Mouse (Mus musculus): ENCODE data around the gene Ubxn7.
A peak's percentile ranks its signal among the peaks of the same experiment; 100 is the strongest.

Ubxn7 gene

GRCm38 (mm10) chr16:32384885-32385284, 52.8 kb downstream of the Ubxn7 start:
- no peak for DNase-seq

DNA sequence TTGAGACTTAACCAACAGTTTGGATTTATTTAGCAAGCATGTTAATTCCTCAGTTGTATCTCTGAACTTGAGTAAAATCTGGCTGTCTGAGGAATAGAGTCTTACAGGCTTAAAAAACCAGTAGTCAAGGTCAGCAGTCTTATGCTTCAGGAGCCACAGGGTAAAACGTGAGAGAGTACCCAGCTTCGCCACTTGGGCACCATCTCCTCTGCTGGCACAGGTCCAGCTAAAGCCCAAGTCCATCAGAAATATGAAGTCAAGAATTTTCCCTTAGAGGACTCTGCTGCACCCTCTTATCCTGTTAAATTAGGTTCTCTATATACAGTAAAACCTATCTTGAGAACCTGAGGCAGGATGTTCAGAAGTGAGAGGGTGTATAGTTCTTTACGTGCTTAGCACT, 54.8 kb downstream of the Ubxn7 start:
- DNase-seq: no peak

DNA sequence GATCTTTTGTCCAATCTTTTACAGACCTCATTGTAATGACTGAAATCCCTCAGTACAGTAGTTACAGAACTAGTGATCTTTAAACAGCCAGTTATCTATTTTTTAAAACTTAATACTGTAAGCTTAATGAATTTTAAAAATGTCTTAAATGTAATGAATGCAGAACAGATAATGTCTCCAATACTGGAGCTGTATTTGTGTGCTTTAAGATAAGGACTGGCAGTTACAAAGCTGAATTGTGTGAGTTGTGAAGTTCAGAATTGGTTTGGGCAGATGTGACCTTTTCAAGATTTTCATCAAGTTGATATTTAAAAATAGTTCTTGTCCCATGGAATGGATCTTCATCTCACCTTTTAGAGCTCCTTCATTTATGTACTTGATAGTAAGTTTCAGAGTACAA, 57.0 kb downstream of the Ubxn7 start:
- no peak for DNase-seq

GRCm38 (mm10) chr16:32389841-32390240, 57.8 kb downstream of the Ubxn7 start:
- DNase-seq: no peak

DNA sequence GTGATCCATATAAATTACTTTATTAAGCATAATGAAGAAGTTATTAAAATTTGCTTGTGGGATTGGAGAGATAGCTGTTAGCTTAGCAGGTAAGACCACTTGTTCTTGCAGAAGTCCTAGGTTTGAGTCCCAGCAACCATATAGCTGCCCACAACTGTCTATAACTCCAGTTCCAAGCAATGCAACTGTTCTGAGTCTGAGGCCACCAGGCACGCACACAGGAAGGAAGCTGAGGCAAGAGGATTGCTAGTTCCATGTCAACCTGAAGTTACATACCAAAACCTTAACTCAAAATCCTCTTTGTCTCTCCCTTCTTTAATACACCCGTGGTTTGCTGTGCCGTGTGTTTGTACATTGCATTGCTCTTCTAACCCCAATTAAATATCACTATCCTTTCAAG, 58.8 kb downstream of the Ubxn7 start:
- no peak for DNase-seq

- DNase-seq: no peak
These were observed 63.9 kb downstream of the Ubxn7 start for GRCm38 (mm10) chr16:32395679-32396540.

GRCm38 (mm10) chr16:32396541-32396835, 64.4 kb downstream of the Ubxn7 start:
- DNase-seq: no peak

- no peak for DNase-seq
These were observed 66.1 kb downstream of the Ubxn7 start for GRCm38 (mm10) chr16:32398206-32398605.

DNA sequence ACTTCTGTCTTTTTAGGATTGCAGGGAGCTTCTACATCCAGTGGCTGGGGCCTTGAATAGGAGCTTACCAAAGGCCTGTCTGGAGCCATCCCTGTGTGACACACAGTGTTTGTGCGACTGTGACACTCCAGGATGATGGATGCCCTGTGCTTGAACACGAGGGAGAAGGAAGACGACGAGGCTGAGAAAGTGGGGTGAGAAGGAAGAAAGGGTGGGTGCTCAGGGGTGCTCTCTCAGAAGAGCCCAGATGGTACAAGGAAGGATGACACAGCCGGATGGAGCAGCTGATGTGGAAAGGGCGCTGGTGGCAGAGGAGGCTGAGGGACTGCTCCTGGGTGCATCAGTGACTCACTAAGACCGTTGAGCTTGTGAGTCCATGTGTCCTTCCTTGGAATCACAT, 68.2 kb downstream of the Ubxn7 start, which contains the start of gene Tm4sf19:
Gene Tm4sf19, plus strand, starts transcription at position 240 of the 400 bp plus-strand sequence.
- DNase-seq: no peak

GRCm38 (mm10) chr16:32401335-32401965, 69.4 kb downstream of the Ubxn7 start:
- no peak for DNase-seq

- DNase-seq: no peak
These were observed 70.8 kb downstream of the Ubxn7 start for GRCm38 (mm10) chr16:32402818-32403217.

- DNase-seq: no peak
These were observed 73.7 kb downstream of the Ubxn7 start for GRCm38 (mm10) chr16:32405716-32406115.

GRCm38 (mm10) chr16:32406671-32407070, 74.6 kb downstream of the Ubxn7 start:
- DNase-seq: no peak

DNA sequence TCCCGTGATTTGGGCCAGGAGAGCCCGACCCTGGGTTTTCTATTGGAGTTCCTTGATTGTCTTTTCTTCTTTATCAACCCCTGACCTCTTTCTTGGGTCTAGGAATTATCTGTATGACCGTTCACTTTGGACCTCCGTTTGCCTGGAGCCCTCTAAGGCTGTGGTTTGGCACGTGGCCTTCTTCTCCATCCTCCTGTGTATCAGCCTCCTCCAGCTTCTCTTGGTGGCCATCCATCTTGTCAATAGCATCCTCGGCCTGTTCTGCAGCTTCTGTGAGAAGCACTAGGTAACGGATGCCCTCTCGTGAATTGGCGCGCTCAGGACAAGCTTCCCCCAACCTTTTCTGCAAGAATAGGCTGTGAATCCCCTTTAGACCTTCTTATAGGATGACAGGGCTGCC, 75.7 kb downstream of the Ubxn7 start:
- DNase-seq: no peak

DNA sequence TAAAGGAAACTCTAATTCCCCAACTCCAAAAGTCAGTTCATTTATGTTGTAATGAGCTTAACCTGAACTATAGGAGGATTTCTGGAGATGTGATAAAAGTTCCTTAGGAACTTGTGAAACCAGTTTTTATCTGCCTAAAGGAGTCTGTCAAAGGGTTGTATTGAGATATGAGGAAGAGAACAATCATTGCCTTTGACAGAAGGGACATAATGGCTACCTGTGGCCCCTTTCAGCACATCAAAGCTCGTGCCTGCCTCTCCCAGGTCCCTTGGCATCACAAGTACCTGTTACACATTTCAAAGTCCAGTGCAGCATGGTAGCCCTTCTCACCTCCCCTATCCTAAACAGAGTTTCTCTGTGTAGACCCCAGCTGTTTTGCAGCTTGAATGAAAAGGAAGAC, 85.4 kb downstream of the Ubxn7 start:
- DNase-seq: no peak

GRCm38 (mm10) chr16:32419517-32420483, 87.7 kb downstream of the Ubxn7 start, which contains the start of gene Tctex1d2:
Gene Tctex1d2 (plus strand): TSS chr16:32419702.
- DNase-seq: peak; percentile 90

DNA sequence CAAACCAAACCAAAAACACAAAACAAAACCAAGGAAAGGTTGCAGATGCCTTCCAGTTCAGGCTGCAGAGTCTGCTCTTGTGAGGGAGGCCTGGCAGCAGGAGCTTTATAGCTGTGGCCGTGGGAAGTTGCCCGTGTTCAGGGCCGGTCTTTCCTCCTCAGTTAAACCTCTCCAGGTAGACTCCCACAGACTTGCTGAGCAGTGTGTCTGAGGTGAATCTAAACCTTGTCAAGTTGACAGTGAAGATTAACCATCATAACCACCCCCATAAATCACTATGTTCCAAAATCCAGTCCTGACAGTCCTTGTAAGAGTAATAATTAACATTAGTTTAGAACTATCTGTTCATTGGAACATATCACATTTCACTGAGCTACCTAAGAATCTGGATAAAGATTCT, 95.4 kb downstream of the Ubxn7 start:
- DNase-seq: no peak

GRCm38 (mm10) chr16:32430474-32431046, 98.5 kb downstream of the Ubxn7 start, which contains the start of gene Pcyt1a:
Gene Pcyt1a (plus strand): TSS chr16:32430921.
- DNase-seq: peak; percentile 83

DNA sequence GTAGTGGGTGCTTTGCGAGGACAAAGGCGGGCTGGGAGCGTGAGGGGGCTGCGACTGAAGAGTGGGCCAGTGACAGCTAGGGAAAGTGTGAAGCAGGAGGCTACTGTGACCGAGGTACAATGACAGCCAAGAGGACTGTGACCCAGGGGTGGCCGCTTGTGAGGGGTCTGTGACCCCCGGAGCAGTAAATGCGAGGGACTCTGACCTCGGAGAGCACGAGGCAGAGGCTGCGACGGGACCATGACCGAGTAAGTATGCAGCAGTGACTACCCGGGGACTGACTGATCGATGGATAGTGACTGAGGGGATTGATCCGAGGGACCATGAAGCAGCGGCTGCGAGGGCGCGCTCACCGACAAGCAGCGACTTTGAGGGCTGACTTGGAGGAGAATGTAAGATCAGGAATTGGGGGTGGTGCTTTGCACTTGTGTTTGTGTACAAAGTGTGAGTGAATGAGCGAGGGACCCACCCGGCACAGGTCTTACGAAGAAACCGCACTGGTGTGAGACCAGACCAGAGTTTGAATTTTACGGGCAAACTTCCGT, 99.1 kb downstream of the Ubxn7 start:
- peak; percentile 52 for DNase-seq

DNA sequence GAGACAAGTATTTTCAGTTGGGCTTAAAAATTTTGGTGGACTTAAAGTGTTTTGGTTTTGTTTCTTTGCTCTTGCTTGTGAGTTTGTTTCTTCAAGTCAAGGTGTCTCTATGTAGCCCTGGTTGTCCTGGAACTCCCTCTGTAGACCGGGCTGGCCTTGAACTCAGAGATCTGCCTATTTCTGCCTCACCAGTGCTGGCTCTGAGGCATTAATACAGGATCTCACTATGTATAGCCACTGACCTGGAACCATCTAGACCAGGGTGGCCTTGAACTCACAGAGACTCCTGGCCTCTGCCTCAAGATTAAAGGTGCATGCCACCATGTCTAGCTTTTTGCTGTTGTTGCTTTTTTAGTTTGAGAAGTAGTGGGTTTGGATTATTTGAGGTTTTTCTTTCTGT, 99.9 kb downstream of the Ubxn7 start:
- DNase-seq: no peak

DNA sequence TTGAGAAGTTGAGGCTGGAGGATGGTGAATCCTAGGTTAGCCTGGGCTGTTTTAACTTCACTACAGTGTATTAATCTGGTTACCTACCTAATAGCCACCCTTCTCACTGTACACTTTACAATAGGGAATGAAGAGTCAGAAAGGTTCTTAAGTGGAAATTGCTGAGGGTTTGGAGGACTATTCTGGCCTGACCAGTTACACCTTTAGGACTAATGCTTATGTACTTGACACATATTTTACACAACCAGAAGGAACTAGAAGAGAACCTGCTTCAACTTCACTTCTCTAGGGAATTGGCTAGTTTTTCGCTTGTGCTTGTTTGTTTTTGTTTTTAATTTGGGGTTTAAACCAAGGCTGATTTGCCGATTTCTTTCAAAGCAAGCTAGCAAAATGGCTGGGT, 101.1 kb downstream of the Ubxn7 start:
- DNase-seq: no peak

DNA sequence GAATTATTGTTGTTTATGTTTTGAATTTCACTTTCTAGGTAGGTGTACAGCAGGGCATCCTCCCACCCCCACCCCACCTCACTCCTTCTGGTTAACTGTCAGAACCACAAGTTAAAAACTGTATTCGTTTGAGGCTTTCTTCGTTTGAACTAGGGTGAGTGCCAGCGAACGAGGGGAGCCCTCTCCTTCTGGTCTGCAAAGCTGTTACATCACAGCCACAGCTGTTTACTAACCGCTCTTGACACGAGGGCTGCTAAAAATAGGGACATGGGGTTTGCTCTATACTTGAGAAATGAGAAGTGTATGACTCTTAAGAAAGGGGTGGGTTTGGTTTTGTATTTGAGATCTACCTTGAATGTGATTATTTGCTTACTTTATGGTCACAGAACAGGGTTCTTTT, 102.0 kb downstream of the Ubxn7 start:
- DNase-seq: peak; percentile 65

DNA sequence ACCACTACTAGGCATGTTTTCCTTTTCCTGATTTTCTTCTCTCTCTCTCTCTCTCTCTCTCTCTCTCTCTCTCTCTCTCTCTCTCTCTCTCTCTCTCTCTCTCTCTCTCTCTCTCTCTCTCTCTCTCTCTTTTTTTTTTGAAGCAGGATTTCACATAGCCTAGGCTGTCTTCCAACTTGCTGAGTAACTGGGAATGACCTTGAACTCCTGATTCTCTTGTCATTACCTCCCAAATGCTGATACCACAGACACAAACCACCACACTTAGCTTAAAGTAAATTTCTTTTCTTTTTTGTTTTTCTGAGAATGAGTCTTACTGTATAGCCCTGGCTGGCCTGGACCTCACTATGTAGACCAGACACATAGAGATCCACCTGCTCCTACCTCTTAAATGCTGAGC, 102.6 kb downstream of the Ubxn7 start:
- no peak for DNase-seq
